Mouse (Mus musculus) adrenal gland, adult 18-20 months (tissue): ENCODE data around the gene Rgs5. TPM values are rescaled to one million over a fixed set of nuclear protein-coding genes. Genes with fewer than 3 reads are reported as not detected.

Experiments used
- DNase-seq, 2 experiments: peaks; one replicate each; pipeline ENCODE4 v3.0.0; 2021 to 2022; ENCODE audit warnings: low spot score in 2 of 2
- total RNA-seq, 2 experiments: library from RNA; stranded (reverse); gene quantifications; 1 replicate in 1 of 2; 2 replicates in 1 of 2; pipeline ENCODE4 v1.2.3; 2021

Rgs5 gene
- total RNA-seq, 2 experiments from 2014 or later: 26.0 to 66.4 TPM

- DNase-seq: no peak
Measured at GRCm38 (mm10) chr1:169704395-169705087, 49.2 kb downstream of the Rgs5 start.

GRCm38 (mm10) chr1:169721836-169722235 is 66.5 kb downstream of the Rgs5 start:
- no peak for DNase-seq

- DNase-seq: no peak
Measured at GRCm38 (mm10) chr1:169726319-169726718, 71.0 kb downstream of the Rgs5 start.

GRCm38 (mm10) chr1:169730599-169731100 is 75.3 kb downstream of the Rgs5 start:
- no peak for DNase-seq

- no peak for DNase-seq
Measured at GRCm38 (mm10) chr1:169736139-169736538, 80.8 kb downstream of the Rgs5 start.

GRCm38 (mm10) chr1:169737231-169737630 is 81.9 kb downstream of the Rgs5 start:
- no peak for DNase-seq

GRCm38 (mm10) chr1:169741147-169741546 is 85.8 kb downstream of the Rgs5 start:
- no peak for DNase-seq

Other genes starting within 250 kb of the Rgs5 start
- gene Nuf2, start 124.0 kb upstream of the Rgs5 start, total RNA-seq: 1 to 10 TPM in 1 of 2 experiments, under 1 TPM in 1; 0.48 to 1.1 TPM
- 10 to 100 TPM; 45.4 to 52.3 TPM for gene Rgs4, start 92.1 kb downstream of the Rgs5 start, total RNA-seq